Comparison of ENCODE assay signal across 9 mouse cellular contexts in genomic region chr3:68935498-68935897, GRCm38 (mm10).
DNase-seq lines count a peak whose midpoint lies in the region; ATAC-seq and TF ChIP-seq lines count a peak whose summit lies in the region.
"Had no signal": no experiment of that assay in that cellular context is flagged by ENCODE, and none has a peak within 500 bp of the region (broad histone marks: within the 10 kb centered on the region; RNA-seq: fewer than 3 reads in every experiment).

No protein-coding gene starts in this region.

- no peak overlapping the region for H3K9ac ChIP-seq in kidney, postnatal 0 days (ENCODE audit: low read depth, low read length)
- H3K9ac ChIP-seq: lung, embryonic 15.5 days had no signal

- no peaks in the 10 kb centered on the region for H3K4me1 ChIP-seq in kidney, postnatal 0 days (replicated peaks; ENCODE audit: insufficient read depth, low read length)
- H3K4me1 ChIP-seq: lung, embryonic 15.5 days had no signal

- 0 out of 2 replicates have a peak, but pooled peaks cover 11% of the 10 kb centered on the region for H3K36me3 ChIP-seq in kidney, postnatal 0 days (ENCODE audit: insufficient read depth, low read length)

- H3K27ac ChIP-seq in kidney, postnatal 0 days, result no peak overlapping the region
- H3K27ac ChIP-seq: lung, embryonic 15.5 days had no signal

- no peaks in the 10 kb centered on the region for H3K27me3 ChIP-seq in kidney, postnatal 0 days (ENCODE audit: insufficient read depth, low read length)
- H3K27me3 ChIP-seq: lung, embryonic 15.5 days had no signal

- whole genome bisulfite sequencing in kidney, postnatal 0 days, result 97% methylated on average over 1 of the region's 1 CpGs

- H3K4me3 ChIP-seq in kidney, postnatal 0 days (replicated peaks; ENCODE audit: low read depth, low read length), result no peak overlapping the region
- H3K4me3 ChIP-seq: lung, embryonic 15.5 days had no signal

- no peak overlapping the region for H3K4me2 ChIP-seq in kidney, postnatal 0 days (ENCODE audit: low read length)
- H3K4me2 ChIP-seq: lung, embryonic 15.5 days had no signal

- no peaks in the 10 kb centered on the region for H3K9me3 ChIP-seq in kidney, postnatal 0 days (replicated peaks; ENCODE audit: low read length)
- H3K9me3 ChIP-seq: lung, embryonic 15.5 days had no signal

- DNase-seq in kidney, postnatal 0 days (ENCODE audit: low spot score), result peak; percentile 14
- DNase-seq in kidney, postnatal 14 days, result no peak
- peak; percentile 49 for DNase-seq in CD4-positive helper T cell, adult 2 months (ENCODE audit: low read depth, low spot score)
- peak; percentile 92 for DNase-seq in R1 (ENCODE audit: low read depth, low spot score)
- peak; percentile 67 for DNase-seq in naive thymus-derived CD4-positive, alpha-beta T cell, adult 2 months (ENCODE audit: low read depth)
- DNase-seq in right cerebral cortex, postnatal 25 days, result no peak
- no peak for DNase-seq in frontal cortex, adult 2 months (ENCODE audit: extremely low spot score in 1 of 2, low spot score in 1 of 2)

- ATAC-seq in kidney, postnatal 0 days (replicated peaks; ENCODE audit: low FRiP score, low read depth), result no peak
- ATAC-seq in frontal cortex, adult (ENCODE audit: low TSS enrichment), result no peak

- peak; percentile 63 for TF ChIP-seq CTCF in kidney, postnatal 0 days (IDR thresholded peaks at IDR 0.05; ENCODE audit: low read depth)

Comparison
In these comparisons a context has a peak if more than half of its experiments do, and no peak if none do; other contexts are left out.
1. DNase-seq: peak in kidney, postnatal 0 days (single experiment), CD4-positive helper T cell, adult 2 months (single experiment), R1 (single experiment) and naive thymus-derived CD4-positive, alpha-beta T cell, adult 2 months (single experiment); none in kidney, postnatal 14 days (single experiment), right cerebral cortex, postnatal 25 days (single experiment) and frontal cortex, adult 2 months (0 of 2).